In genomic region chr6:101274846-101275245, GRCm38 (mm10) we compare ENCODE assay signal across 18 mouse cellular contexts.
DNase-seq lines count a peak whose midpoint lies in the region; ATAC-seq and TF ChIP-seq lines count a peak whose summit lies in the region.
"Had no signal": no experiment of that assay in that cellular context is flagged by ENCODE, and none has a peak within 500 bp of the region (broad histone marks: within the 10 kb centered on the region; RNA-seq: fewer than 3 reads in every experiment).

No protein-coding gene starts in this region.

- no peaks in the 10 kb centered on the region for H3K36me3 ChIP-seq in midbrain, postnatal 0 days (ENCODE audit: insufficient read depth, low read length)
- H3K36me3 ChIP-seq: midbrain, embryonic 12.5 days had no signal

- peaks cover 6% of the 10 kb centered on the region; the same call in 1 of the 2 replicates for H3K27me3 ChIP-seq in midbrain, postnatal 0 days (ENCODE audit: insufficient read depth, low read length)
- H3K27me3 ChIP-seq: embryonic facial prominence, embryonic 12.5 days; Patski had no signal

- H3K4me1 ChIP-seq in midbrain, postnatal 0 days (ENCODE audit: insufficient read depth, low read length) = no peaks in the 10 kb centered on the region

- TF ChIP-seq CTCF in midbrain, postnatal 0 days (IDR thresholded peaks at IDR 0.05) = no peak

- ATAC-seq in midbrain, postnatal 0 days (ENCODE audit: low FRiP score) = no peak
- ATAC-seq in erythroblast, adult 5-6 weeks (replicated peaks; ENCODE audit: low FRiP score, poor library complexity, severe bottlenecking) = no peak
- ATAC-seq: hindbrain, postnatal 0 days; Patski had no signal

- H3K4me3 ChIP-seq in midbrain, postnatal 0 days (ENCODE audit: low read depth, low read length) = no peak overlapping the region
- H3K4me3 ChIP-seq: embryonic facial prominence, embryonic 12.5 days; midbrain, embryonic 12.5 days; myocyte had no signal

- H3K9me3 ChIP-seq in midbrain, postnatal 0 days (ENCODE audit: low read length) = no peaks in the 10 kb centered on the region
- H3K9me3 ChIP-seq: embryonic facial prominence, embryonic 12.5 days; midbrain, embryonic 12.5 days had no signal

- H3K4me2 ChIP-seq in midbrain, postnatal 0 days (ENCODE audit: low read depth, low read length, poor library complexity, severe bottlenecking) = no peak overlapping the region
- H3K4me2 ChIP-seq: embryonic facial prominence, embryonic 12.5 days; midbrain, embryonic 12.5 days had no signal

- DNase-seq in heart, adult 8-10 months (ENCODE audit: low spot score) = peak; percentile 33
- no peak for DNase-seq in heart, adult 11 months
- peak; percentile 25 for DNase-seq in fat pad, adult 2 months (ENCODE audit: extremely low read depth, low read depth, low spot score)
- DNase-seq in heart, postnatal 14 days = peak; percentile 36 to 62
- peak; percentile 81 for DNase-seq in lung, postnatal 36 days
- no peak for DNase-seq in cerebellum, adult 18-20 months
- no peak for DNase-seq in midbrain, postnatal 0 days (ENCODE audit: low spot score)
- DNase-seq: cerebellum, adult 11 months; cerebellum, postnatal 36 days; thymus, adult 18-20 months had no signal

- no peak overlapping the region for H3K27ac ChIP-seq in midbrain, postnatal 0 days (ENCODE audit: low read depth, low read length)
- H3K27ac ChIP-seq: embryonic facial prominence, embryonic 12.5 days; hindbrain, postnatal 0 days; kidney, postnatal 0 days; macrophage; midbrain, embryonic 12.5 days had no signal

- WGBS in midbrain, postnatal 0 days = 83% methylated on average over 2 of the region's 2 CpGs

- H3K9ac ChIP-seq in midbrain, postnatal 0 days (replicated peaks; ENCODE audit: low read length, poor library complexity, severe bottlenecking) = no peak overlapping the region
- H3K9ac ChIP-seq: embryonic facial prominence, embryonic 12.5 days; midbrain, embryonic 12.5 days had no signal

- intact Hi-C loops in heart, postnatal 14 days (cut with DNase I) = loop anchor here (10.0 kb wide), 1 partner anchor 60 kb away; no protein-coding TSS in a partner anchor

Comparison
In these comparisons a context has a peak if more than half of its experiments do, and no peak if none do; other contexts are left out.
1. DNase-seq: peak in heart, adult 8-10 months (single experiment), fat pad, adult 2 months (single experiment), heart, postnatal 14 days (2 of 2) and lung, postnatal 36 days (single experiment); none in heart, adult 11 months (single experiment), cerebellum, adult 18-20 months (0 of 2) and midbrain, postnatal 0 days (single experiment).